Mouse (Mus musculus): Measurements from ENCODE around the gene Commd8. TPM values are rescaled to one million over a fixed set of nuclear protein-coding genes. Genes with fewer than 3 reads are reported as not detected.

Commd8 gene
- polyA plus RNA-seq, 1 experiment from 2014 or later, result 152 TPM

- no peaks in the 10 kb centered on the region for H3K36me3 ChIP-seq
- WGBS, result 88% methylated on average over 7 of the region's 7 CpGs
Observed at GRCm38 (mm10) chr5:72191154-72191553, 23.2 kb upstream of the Commd8 start.

GRCm38 (mm10) chr5:72184437-72185100 is 16.6 kb upstream of the Commd8 start:
- H3K9me3 ChIP-seq (replicated peaks), result no peaks in the 10 kb centered on the region
- no peaks in the 10 kb centered on the region for H3K27me3 ChIP-seq (ENCODE audit: low read depth, poor library complexity, severe bottlenecking)
- no peak for DNase-seq (ENCODE audit: low spot score)
- no peak overlapping the region for H3K4me3 ChIP-seq
- no peak overlapping the region for H3K27ac ChIP-seq
- H3K4me1 ChIP-seq, result 0 out of 2 replicates have a peak, but pooled peaks cover 2% of the 10 kb centered on the region
- 86% methylated on average over 13 of the region's 13 CpGs for WGBS
- no peaks in the 10 kb centered on the region for H3K36me3 ChIP-seq

More at GRCm38 (mm10) chr5:72191154-72191553, 23.2 kb upstream of the Commd8 start:
- Histone ChIP-seq H3K4me3 (no peak overlapping the region), H3K9me3 (replicated peaks) (no peaks in the 10 kb centered on the region), H3K27me3 (ENCODE audit: low read depth, poor library complexity, severe bottlenecking) (no peaks in the 10 kb centered on the region), H3K4me1 (no peaks in the 10 kb centered on the region), H3K27ac (no peak overlapping the region)
- no peak for DNase-seq (ENCODE audit: low spot score)

- Histone ChIP-seq H3K9me3 (replicated peaks) (no peaks in the 10 kb centered on the region), H3K27me3 (ENCODE audit: low read depth, poor library complexity, severe bottlenecking) (no peaks in the 10 kb centered on the region), H3K36me3 (no peaks in the 10 kb centered on the region), H3K4me3 (no peak overlapping the region), H3K27ac (no peak overlapping the region), H3K4me1 (peaks cover 5% of the 10 kb centered on the region; the same call in 1 of the 2 replicates)
- 84% methylated on average over 6 of the region's 6 CpGs for WGBS
- no peak for DNase-seq (ENCODE audit: low spot score)
Observed at GRCm38 (mm10) chr5:72183929-72184328, 15.9 kb upstream of the Commd8 start.

GRCm38 (mm10) chr5:72182804-72183203 is 14.8 kb upstream of the Commd8 start:
- Histone ChIP-seq H3K27ac (no peak overlapping the region), H3K4me3 (no peak overlapping the region), H3K36me3 (no peaks in the 10 kb centered on the region), H3K9me3 (replicated peaks) (no peaks in the 10 kb centered on the region), H3K27me3 (ENCODE audit: low read depth, poor library complexity, severe bottlenecking) (no peaks in the 10 kb centered on the region), H3K4me1 (peaks cover 9% of the 10 kb centered on the region; the same call in 1 of the 2 replicates)
- WGBS, result 90% methylated on average over 4 of the region's 4 CpGs
- no peak for DNase-seq (ENCODE audit: low spot score)

- H3K27me3 ChIP-seq (ENCODE audit: low read depth, poor library complexity, severe bottlenecking), result no peaks in the 10 kb centered on the region
- 15% methylated on average over 1 of the region's 1 CpGs for WGBS
- H3K9me3 ChIP-seq (replicated peaks), result no peaks in the 10 kb centered on the region
- peaks cover 14% of the 10 kb centered on the region; the same call in 1 of the 2 replicates for H3K4me1 ChIP-seq
- H3K36me3 ChIP-seq, result no peaks in the 10 kb centered on the region
- DNase-seq (ENCODE audit: low spot score), result no peak
- H3K27ac ChIP-seq, result no peak overlapping the region
- H3K4me3 ChIP-seq, result no peak overlapping the region
Observed at GRCm38 (mm10) chr5:72181194-72181593, 13.2 kb upstream of the Commd8 start.

- 39% methylated on average over 7 of the region's 7 CpGs for WGBS
- H3K4me1 ChIP-seq, result peaks cover 30% of the 10 kb centered on the region
- 0 out of 2 replicates have a peak overlapping the region, but pooled peaks have one; percentile 8 for H3K4me3 ChIP-seq
- no peaks in the 10 kb centered on the region for H3K27me3 ChIP-seq (ENCODE audit: low read depth, poor library complexity, severe bottlenecking)
- peak overlapping the region; percentile 58 for H3K27ac ChIP-seq
- no peaks in the 10 kb centered on the region for H3K9me3 ChIP-seq (replicated peaks)
- H3K36me3 ChIP-seq, result no peaks in the 10 kb centered on the region
- no peak for DNase-seq (ENCODE audit: low spot score)
Observed at GRCm38 (mm10) chr5:72175530-72175929, 7.5 kb upstream of the Commd8 start.

GRCm38 (mm10) chr5:72175050-72175449 is 7.1 kb upstream of the Commd8 start:
- DNase-seq (ENCODE audit: low spot score), result no peak
- H3K4me1 ChIP-seq, result peaks cover 30% of the 10 kb centered on the region
- 82% methylated on average over 4 of the region's 4 CpGs for WGBS
- H3K4me3 ChIP-seq, result 0 out of 2 replicates have a peak overlapping the region, but pooled peaks have one; percentile 8
- H3K27me3 ChIP-seq (ENCODE audit: low read depth, poor library complexity, severe bottlenecking), result no peaks in the 10 kb centered on the region
- H3K36me3 ChIP-seq, result no peaks in the 10 kb centered on the region
- no peaks in the 10 kb centered on the region for H3K9me3 ChIP-seq (replicated peaks)
- peak overlapping the region; percentile 58; the same call in 1 of the 2 replicates for H3K27ac ChIP-seq

- Histone ChIP-seq H3K36me3 (no peaks in the 10 kb centered on the region), H3K4me1 (peaks cover 23% of the 10 kb centered on the region), H3K9me3 (replicated peaks) (no peaks in the 10 kb centered on the region), H3K4me3 (no peak overlapping the region), H3K27ac (no peak overlapping the region), H3K27me3 (ENCODE audit: low read depth, poor library complexity, severe bottlenecking) (no peaks in the 10 kb centered on the region)
- WGBS, result 73% methylated on average over 1 of the region's 1 CpGs
- DNase-seq (ENCODE audit: low spot score), result no peak
Observed at GRCm38 (mm10) chr5:72173521-72173920, 5.5 kb upstream of the Commd8 start.

GRCm38 (mm10) chr5:72172675-72173074 is 4.7 kb upstream of the Commd8 start:
- peaks cover 23% of the 10 kb centered on the region for H3K4me1 ChIP-seq
- H3K4me3 ChIP-seq, result no peak overlapping the region
- H3K36me3 ChIP-seq, result no peaks in the 10 kb centered on the region
- DNase-seq (ENCODE audit: low spot score), result peak; percentile 39
- H3K27ac ChIP-seq, result no peak overlapping the region
- 35% methylated on average over 3 of the region's 3 CpGs for WGBS
- no peaks in the 10 kb centered on the region for H3K27me3 ChIP-seq (ENCODE audit: low read depth, poor library complexity, severe bottlenecking)
- no peaks in the 10 kb centered on the region for H3K9me3 ChIP-seq (replicated peaks)

- WGBS, result 72% methylated on average over 6 of the region's 6 CpGs
- H3K27ac ChIP-seq, result no peak overlapping the region
- no peaks in the 10 kb centered on the region for H3K9me3 ChIP-seq (replicated peaks)
- H3K36me3 ChIP-seq, result peaks cover 3% of the 10 kb centered on the region
- peaks cover 18% of the 10 kb centered on the region for H3K4me1 ChIP-seq
- H3K4me3 ChIP-seq, result no peak overlapping the region
- no peaks in the 10 kb centered on the region for H3K27me3 ChIP-seq (ENCODE audit: low read depth, poor library complexity, severe bottlenecking)
- no peak for DNase-seq (ENCODE audit: low spot score)
Observed at GRCm38 (mm10) chr5:72170067-72170466, 2.1 kb upstream of the Commd8 start.

GRCm38 (mm10) chr5:72168285-72168621 is 264 bp upstream of the Commd8 start:
- no peak for DNase-seq (ENCODE audit: low spot score)
- whole genome bisulfite sequencing, result 0% methylated on average over 4 of the region's 4 CpGs
- peak overlapping the region; percentile 82 for H3K4me3 ChIP-seq
- peak overlapping the region; percentile 92 for H3K27ac ChIP-seq
- no peaks in the 10 kb centered on the region for H3K9me3 ChIP-seq (replicated peaks)
- peaks cover 11% of the 10 kb centered on the region for H3K4me1 ChIP-seq
- peaks cover 13% of the 10 kb centered on the region for H3K36me3 ChIP-seq
- H3K27me3 ChIP-seq (ENCODE audit: low read depth, poor library complexity, severe bottlenecking), result no peaks in the 10 kb centered on the region

- no peaks in the 10 kb centered on the region for H3K9me3 ChIP-seq (replicated peaks)
- H3K4me3 ChIP-seq, result no peak overlapping the region
- no peak for DNase-seq (ENCODE audit: low spot score)
- H3K36me3 ChIP-seq, result peaks cover 50% of the 10 kb centered on the region
- 66% methylated on average over 7 of the region's 7 CpGs for WGBS
- H3K27me3 ChIP-seq (ENCODE audit: low read depth, poor library complexity, severe bottlenecking), result no peaks in the 10 kb centered on the region
- no peak overlapping the region for H3K27ac ChIP-seq
- peaks cover 11% of the 10 kb centered on the region for H3K4me1 ChIP-seq
Observed at GRCm38 (mm10) chr5:72164386-72164785, 3.6 kb downstream of the Commd8 start.

- H3K36me3 ChIP-seq, result peaks cover 63% of the 10 kb centered on the region
- 92% methylated on average over 5 of the region's 5 CpGs for WGBS
Observed at GRCm38 (mm10) chr5:72162855-72163254, 5.1 kb downstream of the Commd8 start.

More at GRCm38 (mm10) chr5:72162855-72163254, 5.1 kb downstream of the Commd8 start:
- no peaks in the 10 kb centered on the region for H3K9me3 ChIP-seq (replicated peaks)
- no peak for DNase-seq (ENCODE audit: low spot score)
- H3K4me1 ChIP-seq, result peaks cover 11% of the 10 kb centered on the region
- H3K27me3 ChIP-seq (ENCODE audit: low read depth, poor library complexity, severe bottlenecking), result no peaks in the 10 kb centered on the region
- no peak overlapping the region for H3K4me3 ChIP-seq
- H3K27ac ChIP-seq, result no peak overlapping the region
